Mouse (Mus musculus) CH12.LX (cell line): Measurements from ENCODE around the gene Gm3468. TPM values are rescaled to one million over a fixed set of nuclear protein-coding genes. Genes with fewer than 3 reads are reported as not detected.

Experiments
- polyA plus RNA-seq: library from polyadenylated mRNA; unstranded; fragments of >175 nt; gene quantifications from 2 replicates; pipeline ENCODE4 v1.2.1, GENCODE M21; 2012; ENCODE audit warnings: low read depth; ENCODE audit not compliant: insufficient read length
- total RNA-seq, 2 experiments: library from RNA; depleted of rRNA; stranded (reverse); fragments of 300-350 nt in 1 of 2; fragments of >200 nt in 1 of 2; gene quantifications; 2 replicates each; pipeline ENCODE4 v1.2.3; 2012 to 2014

The Gm3468 gene
- total and polyA plus RNA-seq, 3 experiments, result not detected

Other genes with a start within 250 kb of the Gm3468 start
- gene Gm8237, start 228.3 kb downstream of the Gm3468 start, total RNA-seq (2012; rRNA removed), result not detected in 2 replicates
- gene Gm8237, start 228.3 kb downstream of the Gm3468 start, total RNA-seq (2014; rRNA removed), result not detected in 2 replicates
- gene Gm8237, start 228.3 kb downstream of the Gm3468 start, polyA plus RNA-seq, result not detected in 2 replicates
- gene Gm3248, start 146.9 kb downstream of the Gm3468 start, total RNA-seq (2012; rRNA removed), result not detected in 2 replicates
- gene Gm3248, start 146.9 kb downstream of the Gm3468 start, total RNA-seq (2014; rRNA removed), result not detected in 2 replicates
- not detected in 2 replicates for gene Gm3248, start 146.9 kb downstream of the Gm3468 start, polyA plus RNA-seq
- not detected in 2 replicates for gene Gm3453, start 129.5 kb downstream of the Gm3468 start, total RNA-seq (2012; rRNA removed)
- not detected in 2 replicates for gene Gm3453, start 129.5 kb downstream of the Gm3468 start, total RNA-seq (2014; rRNA removed)
- not detected in 2 replicates for gene Gm3453, start 129.5 kb downstream of the Gm3468 start, polyA plus RNA-seq
- not detected in 2 replicates for gene Gm6337, start 50.4 kb downstream of the Gm3468 start, total RNA-seq (2012; rRNA removed)
- not detected in 2 replicates for gene Gm6337, start 50.4 kb downstream of the Gm3468 start, total RNA-seq (2014; rRNA removed)
- gene Gm6337, start 50.4 kb downstream of the Gm3468 start, polyA plus RNA-seq, result not detected in 2 replicates
- not detected in 2 replicates for gene Gm8206, start 14.7 kb downstream of the Gm3468 start, total RNA-seq (2012; rRNA removed)
- not detected in 2 replicates for gene Gm8206, start 14.7 kb downstream of the Gm3468 start, total RNA-seq (2014; rRNA removed)
- gene Gm8206, start 14.7 kb downstream of the Gm3468 start, polyA plus RNA-seq, result not detected in 2 replicates
- gene Gm3476, start 17.1 kb upstream of the Gm3468 start, total RNA-seq (2012; rRNA removed), result not detected in 2 replicates
- gene Gm3476, start 17.1 kb upstream of the Gm3468 start, total RNA-seq (2014; rRNA removed), result not detected in 2 replicates
- gene Gm3476, start 17.1 kb upstream of the Gm3468 start, polyA plus RNA-seq, result not detected in 2 replicates
- not detected in 2 replicates for gene Gm21560, start 110.6 kb upstream of the Gm3468 start, total RNA-seq (2012; rRNA removed)
- not detected in 2 replicates for gene Gm21560, start 110.6 kb upstream of the Gm3468 start, total RNA-seq (2014; rRNA removed)
- gene Gm21560, start 110.6 kb upstream of the Gm3468 start, polyA plus RNA-seq, result not detected in 2 replicates
- gene Gm3411, start 178.6 kb upstream of the Gm3468 start, total RNA-seq (2012; rRNA removed), result not detected in 2 replicates
- not detected in 2 replicates for gene Gm3411, start 178.6 kb upstream of the Gm3468 start, total RNA-seq (2014; rRNA removed)
- not detected in 2 replicates for gene Gm3411, start 178.6 kb upstream of the Gm3468 start, polyA plus RNA-seq
- gene Gm21103, start 196.2 kb upstream of the Gm3468 start, total RNA-seq (2012; rRNA removed), result not detected in 2 replicates
- gene Gm21103, start 196.2 kb upstream of the Gm3468 start, total RNA-seq (2014; rRNA removed), result not detected in 2 replicates
- gene Gm21103, start 196.2 kb upstream of the Gm3468 start, polyA plus RNA-seq, result not detected in 2 replicates
- not detected in 2 replicates for gene Gm3618, start 235.0 kb upstream of the Gm3468 start, total RNA-seq (2012; rRNA removed)
- not detected in 2 replicates for gene Gm3618, start 235.0 kb upstream of the Gm3468 start, total RNA-seq (2014; rRNA removed)
- gene Gm3618, start 235.0 kb upstream of the Gm3468 start, polyA plus RNA-seq, result not detected in 2 replicates